Mouse (Mus musculus) neural tube, embryonic 11.5 days (tissue): ENCODE data around the gene Dner. TPM values are rescaled to one million over a fixed set of nuclear protein-coding genes. Genes with fewer than 3 reads are reported as not detected.

ENCODE experiments used
- ATAC-seq: fragments of 200-750 bp; cut with Nextera tagmentation; 2 replicates; pipeline ENCODE4 v1.8.0; 2017; ENCODE audit warnings: moderate number of reproducible peaks, mild to moderate bottlenecking, moderate TSS enrichment, moderate library complexity; ENCODE audit not compliant: insufficient read depth, low FRiP score, low TSS enrichment
- DNase-seq: peaks from one replicate; pipeline ENCODE4 v3.0.0-alpha.2; 2015; ENCODE audit warnings: low spot score
- H3K27ac ChIP-seq: fragments of 300-500 bp; sonication (generic); 2 replicates; pipeline ENCODE4 v1.5.1; 2014; ENCODE audit warnings: low read depth, mild to moderate bottlenecking, low read length
- H3K27me3 ChIP-seq: fragments of 300-500 bp; sonication (generic); 2 replicates; pipeline ENCODE4 v1.6.1; 2014; ENCODE audit warnings: mild to moderate bottlenecking, low read length, mixed read lengths; ENCODE audit not compliant: control insufficient read depth, insufficient read depth
- H3K36me3 ChIP-seq: fragments of 300-500 bp; sonication (generic); 2 replicates; pipeline ENCODE4 v1.6.1; 2014; ENCODE audit warnings: mild to moderate bottlenecking, low read length, moderate library complexity, mixed read lengths; ENCODE audit not compliant: control insufficient read depth, insufficient read depth
- H3K4me1 ChIP-seq: fragments of 300-500 bp; sonication (generic); 2 replicates; pipeline ENCODE4 v1.6.1; 2014; ENCODE audit warnings: low read length, mixed read lengths; ENCODE audit not compliant: control insufficient read depth, insufficient read depth
- H3K4me2 ChIP-seq: fragments of 300-500 bp; sonication (generic); 2 replicates; pipeline ENCODE4 v1.6.1; 2014; ENCODE audit warnings: low read depth, mild to moderate bottlenecking, moderate library complexity
- H3K4me3 ChIP-seq: fragments of 300-500 bp; sonication (generic); 2 replicates; pipeline ENCODE4 v1.5.1; 2014; ENCODE audit warnings: low read depth, low read length
- H3K9ac ChIP-seq: fragments of 300-500 bp; sonication (generic); 2 replicates; pipeline ENCODE4 v1.6.1; 2014; ENCODE audit warnings: mild to moderate bottlenecking, low read length
- H3K9me3 ChIP-seq: fragments of 300-500 bp; sonication (generic); 2 replicates; pipeline ENCODE4 v1.6.1; 2016; ENCODE audit warnings: low read length; ENCODE audit not compliant: control insufficient read depth
- WGBS: fragments of 180-500 bp; shearing (Covaris S2); extraction: QIAGEN DNeasy Blood & Tissue Kit; methylation state at CpG from one replicate; pipeline ENCODE4 v1.1.7; 2014; 5-methylcytosine and 5-hydroxymethylcytosine counted together
- polyA plus RNA-seq: library from polyadenylated mRNA; unstranded; fragments of >200 nt; fragmentation: Nextera tagmentation; extraction: Ambion mirVana; gene quantifications from 2 replicates; pipeline ENCODE4 v1.2.1, GENCODE M21; 2014

Gene Dner
- polyA plus RNA-seq, 1 experiment from 2014 or later, result 44.7 TPM

- Histone ChIP-seq H3K9me3 (no peaks in the 10 kb centered on the region), H3K27ac (no peak overlapping the region), H3K4me1 (no peaks in the 10 kb centered on the region), H3K9ac (no peak overlapping the region), H3K27me3 (no peaks in the 10 kb centered on the region), H3K4me3 (no peak overlapping the region), H3K36me3 (no peaks in the 10 kb centered on the region), H3K4me2 (no peak overlapping the region)
- no peak for ATAC-seq
- no peak for DNase-seq
- 88% methylated on average over 3 of the region's 3 CpGs for WGBS
These were observed 296.4 kb downstream of the Dner start for GRCm38 (mm10) chr1:84399671-84400070.

DNA sequence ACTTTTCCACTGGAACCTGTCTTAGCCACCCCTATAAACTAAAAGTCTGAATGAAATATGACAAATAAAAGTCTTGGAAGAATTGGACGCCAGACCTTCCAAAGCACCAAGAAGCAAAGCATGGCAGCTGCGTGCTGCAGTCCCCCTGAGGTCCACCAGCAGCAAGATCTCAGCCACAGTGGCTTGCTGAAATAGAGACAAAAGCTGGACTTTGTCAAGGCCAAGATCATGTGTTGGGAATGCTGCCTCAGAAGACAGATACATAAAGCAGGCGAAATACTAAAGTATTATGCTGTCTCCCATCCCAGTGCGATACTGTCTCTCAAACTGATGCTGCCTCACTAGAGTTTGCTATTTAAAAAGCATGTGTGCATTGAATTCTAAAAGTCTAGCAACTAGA lies 296.9 kb downstream of the Dner start:
- no peak for ATAC-seq
- Histone ChIP-seq H3K4me1 (no peaks in the 10 kb centered on the region), H3K27ac (no peak overlapping the region), H3K4me2 (no peak overlapping the region), H3K36me3 (no peaks in the 10 kb centered on the region), H3K4me3 (no peak overlapping the region), H3K9me3 (no peaks in the 10 kb centered on the region), H3K9ac (no peak overlapping the region), H3K27me3 (no peaks in the 10 kb centered on the region)
- WGBS, result 89% methylated on average over 4 of the region's 4 CpGs
- DNase-seq, result no peak

DNA sequence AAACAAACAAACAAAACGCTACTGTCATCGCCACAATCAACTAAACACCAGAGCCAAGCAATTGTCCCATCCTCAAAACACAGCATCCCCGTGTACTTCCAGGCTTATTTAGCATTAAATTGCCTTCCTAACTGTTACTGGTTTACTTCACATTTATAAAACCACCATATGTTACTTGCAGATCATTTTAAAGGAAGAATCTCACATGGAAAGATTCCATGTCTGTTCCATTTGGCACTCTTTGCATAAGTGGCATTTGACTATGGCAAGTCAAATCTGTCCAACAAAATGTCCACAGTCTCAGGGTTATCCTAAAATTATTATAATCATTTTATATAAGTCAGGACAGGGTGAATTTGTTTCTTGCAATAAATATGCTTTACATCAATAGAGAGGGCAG lies 299.2 kb downstream of the Dner start:
- Histone ChIP-seq H3K9ac (no peak overlapping the region), H3K4me2 (no peak overlapping the region), H3K4me1 (no peaks in the 10 kb centered on the region), H3K9me3 (no peaks in the 10 kb centered on the region), H3K36me3 (no peaks in the 10 kb centered on the region), H3K27ac (no peak overlapping the region), H3K27me3 (no peaks in the 10 kb centered on the region), H3K4me3 (no peak overlapping the region)
- DNase-seq (no peak), ATAC-seq (no peak)
- WGBS, result 82% methylated on average over 3 of the region's 3 CpGs

DNA sequence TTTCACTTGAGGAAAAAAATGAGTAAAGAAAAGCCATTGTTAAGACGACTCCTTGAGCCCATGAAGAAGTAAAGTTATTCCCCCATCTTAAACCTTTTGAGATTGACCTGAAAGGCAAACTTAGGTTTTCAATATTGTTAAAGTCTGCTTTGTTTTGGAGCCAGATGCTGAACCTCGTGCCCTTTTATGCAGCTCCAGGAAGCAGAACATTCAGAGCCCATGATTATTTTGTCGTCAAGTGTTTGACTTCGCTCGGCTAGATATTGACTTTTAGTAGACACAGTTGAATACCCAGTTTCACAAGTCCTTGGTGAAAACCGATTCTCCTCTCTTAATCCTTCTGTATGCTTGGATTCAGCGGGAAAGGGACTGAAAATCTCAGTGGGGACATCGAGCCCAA lies 300.1 kb downstream of the Dner start:
- H3K27ac ChIP-seq, result no peak overlapping the region
- no peak overlapping the region for H3K9ac ChIP-seq
- no peaks in the 10 kb centered on the region for H3K4me1 ChIP-seq
- H3K36me3 ChIP-seq, result no peaks in the 10 kb centered on the region
- H3K27me3 ChIP-seq, result no peaks in the 10 kb centered on the region
- DNase-seq (no peak), ATAC-seq (no peak)
- no peak overlapping the region for H3K4me3 ChIP-seq
- H3K9me3 ChIP-seq, result no peaks in the 10 kb centered on the region
- 89% methylated on average over 8 of the region's 8 CpGs for WGBS
- H3K4me2 ChIP-seq, result no peak overlapping the region

GRCm38 (mm10) chr1:84390961-84391360 lies 305.1 kb downstream of the Dner start:
- Histone ChIP-seq H3K36me3 (no peaks in the 10 kb centered on the region), H3K4me1 (no peaks in the 10 kb centered on the region), H3K27me3 (no peaks in the 10 kb centered on the region), H3K4me3 (no peak overlapping the region), H3K27ac (no peak overlapping the region), H3K9ac (no peak overlapping the region), H3K9me3 (no peaks in the 10 kb centered on the region), H3K4me2 (no peak overlapping the region)
- 87% methylated on average over 4 of the region's 4 CpGs for WGBS
- DNase-seq (no peak), ATAC-seq (no peak)

DNA sequence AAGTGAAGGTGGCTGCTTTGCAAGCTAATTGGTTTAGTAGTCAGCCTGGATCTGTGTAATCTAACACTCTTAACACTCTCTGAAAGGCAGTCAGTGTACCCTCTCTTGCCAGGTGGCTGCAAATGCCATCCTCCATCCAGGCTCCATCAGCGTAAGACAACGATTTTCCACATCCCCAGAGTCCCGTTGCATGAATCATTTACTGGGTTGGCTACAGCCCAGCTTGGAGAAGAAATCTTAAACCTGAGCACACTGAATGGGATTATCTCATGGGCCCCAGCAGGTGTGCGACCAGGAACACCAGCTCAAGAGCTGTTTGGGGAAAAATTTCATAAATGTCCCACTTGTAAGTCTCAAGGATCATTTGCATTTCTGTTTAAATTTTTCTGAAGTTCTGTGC lies 308.4 kb downstream of the Dner start:
- Histone ChIP-seq H3K4me3 (no peak overlapping the region), H3K4me1 (no peaks in the 10 kb centered on the region), H3K9ac (no peak overlapping the region), H3K9me3 (no peaks in the 10 kb centered on the region), H3K27me3 (no peaks in the 10 kb centered on the region), H3K27ac (no peak overlapping the region), H3K36me3 (no peaks in the 10 kb centered on the region), H3K4me2 (no peak overlapping the region)
- no peak for DNase-seq
- no peak for ATAC-seq
- WGBS, result 81% methylated on average over 4 of the region's 4 CpGs

DNA sequence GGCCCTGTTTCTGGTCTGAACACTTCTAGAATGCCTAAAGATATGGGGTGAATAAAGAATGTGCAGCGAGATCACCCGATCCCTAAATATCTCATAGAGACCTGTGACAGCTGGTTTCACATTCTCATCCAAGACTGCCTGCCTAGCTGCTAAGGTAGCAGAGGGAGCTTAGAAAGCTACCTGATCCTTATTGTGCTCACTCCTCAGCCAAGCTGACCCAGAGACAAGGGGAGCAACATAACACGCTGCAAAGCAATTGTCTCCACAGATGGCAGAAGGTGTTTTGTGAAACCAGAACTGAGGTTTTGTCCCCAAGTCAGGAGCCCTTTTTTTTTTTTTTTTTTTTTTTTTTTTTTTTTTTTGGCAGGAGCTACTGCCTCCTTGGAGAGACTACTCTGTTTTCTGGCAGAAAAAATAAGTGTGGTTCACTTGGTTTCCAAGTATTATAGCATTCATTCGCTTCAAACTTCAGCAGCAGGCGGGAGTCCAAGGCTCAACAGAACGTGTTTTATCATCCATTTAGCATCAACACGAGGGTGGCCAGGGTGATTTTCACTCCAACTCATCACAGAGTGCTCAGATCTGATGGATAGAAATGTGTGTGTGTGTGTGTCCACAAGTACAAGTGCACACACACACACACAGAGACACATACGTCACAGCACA lies 309.4 kb downstream of the Dner start:
- ATAC-seq (no peak), DNase-seq (no peak)
- Histone ChIP-seq H3K4me1 (no peaks in the 10 kb centered on the region), H3K9ac (no peak overlapping the region), H3K9me3 (no peaks in the 10 kb centered on the region), H3K4me2 (no peak overlapping the region), H3K36me3 (no peaks in the 10 kb centered on the region), H3K27me3 (no peaks in the 10 kb centered on the region), H3K27ac (no peak overlapping the region), H3K4me3 (no peak overlapping the region)
- 84% methylated on average over 8 of the region's 8 CpGs for WGBS

GRCm38 (mm10) chr1:84382709-84383108 lies 313.3 kb downstream of the Dner start:
- H3K4me3 ChIP-seq, result no peak overlapping the region
- H3K36me3 ChIP-seq, result no peaks in the 10 kb centered on the region
- no peak for DNase-seq
- WGBS, result 91% methylated on average over 1 of the region's 1 CpGs
- H3K4me1 ChIP-seq, result no peaks in the 10 kb centered on the region
- no peaks in the 10 kb centered on the region for H3K9me3 ChIP-seq
- no peak overlapping the region for H3K9ac ChIP-seq
- no peak overlapping the region for H3K4me2 ChIP-seq
- H3K27me3 ChIP-seq, result no peaks in the 10 kb centered on the region
- ATAC-seq, result no peak
- H3K27ac ChIP-seq, result no peak overlapping the region

DNA sequence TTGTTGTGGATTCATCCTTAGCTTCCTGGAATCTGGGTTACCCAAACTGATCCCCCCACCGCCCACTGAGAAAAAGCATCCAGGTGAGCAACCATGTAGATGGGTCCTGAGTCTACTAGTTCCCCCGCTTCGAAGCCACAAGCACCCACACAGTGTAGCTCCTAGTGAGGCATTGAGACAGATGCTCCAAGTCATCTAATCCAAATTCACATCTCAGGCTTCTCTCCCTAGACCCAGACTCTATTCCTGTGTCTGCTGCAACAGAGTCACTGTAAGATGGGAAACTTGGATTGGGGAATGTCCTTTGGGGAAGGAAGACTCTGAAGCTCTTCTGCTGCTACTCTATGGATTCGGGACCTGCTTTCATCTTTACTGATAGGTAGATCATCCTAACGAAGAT lies 314.0 kb downstream of the Dner start:
- WGBS, result 93% methylated on average over 5 of the region's 5 CpGs
- ATAC-seq, result no peak

More for the DNA sequence above, 314.0 kb downstream of the Dner start:
- Histone ChIP-seq H3K4me1 (no peaks in the 10 kb centered on the region), H3K27ac (no peak overlapping the region), H3K9ac (no peak overlapping the region), H3K27me3 (no peaks in the 10 kb centered on the region), H3K4me2 (no peak overlapping the region), H3K9me3 (no peaks in the 10 kb centered on the region), H3K36me3 (no peaks in the 10 kb centered on the region), H3K4me3 (no peak overlapping the region)
- DNase-seq, result no peak
